Mouse (Mus musculus) myocyte (in vitro differentiated cells): ENCODE measurements around the gene Gltp. TPM values are rescaled to one million over a fixed set of nuclear protein-coding genes. Genes with fewer than 3 reads are reported as not detected.

Experiments
- H3K27me3 ChIP-seq: one replicate; pipeline ENCODE4 v1.6.1; 2011; ENCODE audit not compliant: control insufficient read depth, insufficient read depth, insufficient read length
- H3K36me3 ChIP-seq: one replicate; pipeline ENCODE4 v1.6.1; 2011; ENCODE audit not compliant: control insufficient read depth, insufficient read depth
- H3K4me2 ChIP-seq: one replicate; pipeline ENCODE4 v1.6.1; 2011; ENCODE audit warnings: low read depth, control low read depth
- H3K4me3 ChIP-seq: one replicate; pipeline ENCODE4 v1.5.1; 2011; ENCODE audit warnings: mild to moderate bottlenecking, control low read depth, moderate library complexity
- H3K79me2 ChIP-seq: one replicate; pipeline ENCODE4 v1.6.1; 2011; ENCODE audit not compliant: control insufficient read depth, insufficient read depth
- H3ac ChIP-seq: one replicate; pipeline ENCODE4 v1.6.1; 2011; ENCODE audit not compliant: control insufficient read depth, insufficient read length
- CEBPB ChIP-seq: IDR thresholded peaks from 2 replicates; pipeline ENCODE4 v1.6.1; 2011; ENCODE audit warnings: mild to moderate bottlenecking, moderate library complexity; ENCODE audit not compliant: poor library complexity, insufficient read depth, severe bottlenecking
- E2F4 ChIP-seq: IDR thresholded peaks from one replicate; pipeline ENCODE4 v1.6.1; 2011; ENCODE audit warnings: mild to moderate bottlenecking, control low read depth, moderate library complexity; ENCODE audit not compliant: insufficient read depth
- MAX ChIP-seq: IDR thresholded peaks from one replicate; pipeline ENCODE4 v1.6.1; 2011; ENCODE audit warnings: low read depth, mild to moderate bottlenecking, control low read depth
- MYOD1 ChIP-seq, 3 experiments: IDR thresholded peaks; one replicate each; pipeline ENCODE4 v1.6.1; 2011; ENCODE audit warnings: control low read depth in 2 of 3, low read depth in 2 of 3, mild to moderate bottlenecking in 2 of 3, moderate library complexity in 1 of 3; ENCODE audit not compliant: insufficient read length in 2 of 3, control insufficient read depth in 1 of 3
- MYOG ChIP-seq, 3 experiments: IDR thresholded peaks; one replicate each; pipeline ENCODE4 v1.6.1; 2011; ENCODE audit warnings: control low read depth in 2 of 3, low read depth in 2 of 3, mild to moderate bottlenecking in 2 of 3; ENCODE audit not compliant: insufficient read length in 2 of 3, control insufficient read depth in 1 of 3, insufficient read depth in 1 of 3
- POLR2A ChIP-seq: IDR thresholded peaks from one replicate; pipeline ENCODE4 v1.6.1; 2011; ENCODE audit warnings: low read depth, mild to moderate bottlenecking, control low read depth, moderate library complexity; ENCODE audit not compliant: insufficient read length
- POLR2AphosphoS2 ChIP-seq: IDR thresholded peaks from one replicate; pipeline ENCODE4 v1.6.1; 2011; ENCODE audit warnings: low read depth, control low read depth; ENCODE audit not compliant: insufficient read length
- REST ChIP-seq: IDR thresholded peaks from one replicate; pipeline ENCODE4 v1.6.1; 2011; ENCODE audit warnings: mild to moderate bottlenecking, control low read depth, moderate library complexity; ENCODE audit not compliant: insufficient read depth, insufficient read length
- SRF ChIP-seq: IDR thresholded peaks from one replicate; pipeline ENCODE4 v1.6.1; 2011; ENCODE audit warnings: low read depth; ENCODE audit not compliant: control insufficient read depth, insufficient read length
- TCF12 ChIP-seq: IDR thresholded peaks from one replicate; pipeline ENCODE4 v1.6.1; 2011; ENCODE audit warnings: mild to moderate bottlenecking, control low read depth; ENCODE audit not compliant: poor library complexity, insufficient read depth, severe bottlenecking
- TCF3 ChIP-seq: IDR thresholded peaks from one replicate; pipeline ENCODE4 v1.6.1; 2011; ENCODE audit warnings: low read depth, control low read depth; ENCODE audit not compliant: insufficient read length
- USF1 ChIP-seq: IDR thresholded peaks from one replicate; pipeline ENCODE4 v1.6.1; 2011; ENCODE audit warnings: low read depth, mild to moderate bottlenecking, control low read depth, moderate library complexity
- polyA plus RNA-seq: library from polyadenylated mRNA; unstranded; fragments of >200 nt; fragmentation: generic; extraction: Trizol; gene quantifications from one replicate; pipeline ENCODE4 v1.2.1, GENCODE M21; 2012; ENCODE audit warnings: missing spikeins

Gltp gene
- polyA plus RNA-seq, 1 experiment = 45.2 TPM

DNA sequence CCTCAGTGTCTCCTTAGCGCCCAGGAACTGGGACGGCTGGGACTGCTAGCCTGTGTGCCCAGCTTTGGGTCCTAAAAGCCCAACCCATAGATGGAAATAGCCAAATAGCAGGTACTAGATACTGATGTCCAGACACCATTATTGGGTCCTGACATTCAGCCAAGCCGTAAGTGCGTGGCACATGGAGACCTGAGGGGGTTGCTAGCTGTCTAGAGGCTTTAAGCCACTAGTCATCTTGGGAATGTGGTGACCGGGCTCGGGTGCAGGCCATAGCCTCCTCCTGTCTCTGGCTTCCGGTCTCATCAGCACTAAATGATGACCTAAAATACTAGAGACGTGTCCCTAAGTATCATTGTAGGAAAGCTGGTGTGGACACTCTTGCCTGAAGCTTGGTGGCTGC lies 27.2 kb upstream of the Gltp start:
- Histone ChIP-seq H3K27me3 (no peaks in the 10 kb centered on the region), H3K4me3 (no peak overlapping the region), H3ac (no peak overlapping the region), H3K36me3 (no peaks in the 10 kb centered on the region), H3K4me2 (no peak overlapping the region), H3K79me2 (no peaks in the 10 kb centered on the region)
- TF ChIP-seq TCF12 (no peak), REST (no peak), CEBPB (no peak), TCF3 (no peak), POLR2A (no peak), USF1 (no peak), MYOD1 (IDR thresholded peaks at IDR 0.05; ENCODE audit: control insufficient read depth in 1 of 3, insufficient read length in 2 of 3, low read depth in 2 of 3) (no peak), MYOG (IDR thresholded peaks at IDR 0.05; ENCODE audit: control insufficient read depth in 1 of 3, insufficient read depth in 1 of 3, insufficient read length in 2 of 3, low read depth in 2 of 3) (no peak), SRF (no peak), MAX (no peak), E2F4 (no peak)

DNA sequence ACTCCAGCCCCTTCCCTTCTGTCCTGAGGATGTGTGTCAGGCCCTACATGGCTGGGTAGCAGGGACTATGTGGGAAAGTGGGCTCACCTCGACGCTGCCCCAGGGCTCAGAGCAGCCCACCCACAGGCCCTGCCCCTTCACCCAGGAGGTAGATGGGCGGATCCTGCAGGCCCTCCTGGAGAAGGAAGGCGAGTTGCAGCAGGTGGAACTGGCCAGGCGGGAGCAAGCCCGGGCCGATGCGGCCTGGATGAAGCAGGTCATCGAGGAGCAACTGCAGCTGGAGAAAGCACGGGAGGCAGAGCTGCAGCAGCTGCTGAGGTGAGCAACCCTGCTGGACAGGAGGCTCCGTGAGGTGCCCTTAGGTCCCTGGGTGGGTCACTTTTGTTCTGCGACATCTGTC lies 26.5 kb upstream of the Gltp start:
- H3K79me2 ChIP-seq = no peaks in the 10 kb centered on the region
- H3K27me3 ChIP-seq = no peaks in the 10 kb centered on the region
- no peak for TF ChIP-seq USF1
- no peak overlapping the region for H3K4me2 ChIP-seq
- H3ac ChIP-seq = no peak overlapping the region
- H3K4me3 ChIP-seq = no peak overlapping the region
- no peaks in the 10 kb centered on the region for H3K36me3 ChIP-seq

DNA sequence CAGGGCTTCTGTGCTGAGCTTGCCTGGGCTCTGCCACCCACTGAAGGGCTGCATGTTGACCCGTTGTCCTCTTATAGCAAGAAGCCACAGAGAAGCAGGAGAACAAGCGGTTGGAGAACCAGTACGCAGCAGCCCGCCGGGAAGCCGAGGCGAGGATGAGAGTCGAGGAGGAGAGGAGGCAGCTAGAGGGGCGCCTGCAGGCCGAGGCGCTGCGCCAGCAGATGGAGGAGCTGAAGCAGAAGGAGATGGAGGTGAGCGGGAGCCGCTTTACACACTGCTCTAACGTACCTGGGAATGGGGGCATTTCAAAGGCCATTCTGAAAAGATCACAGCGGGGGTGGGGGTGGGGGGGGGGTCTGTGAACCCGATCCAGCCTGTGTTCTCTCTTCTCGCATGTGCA lies 23.8 kb upstream of the Gltp start:
- H3K4me2 ChIP-seq = no peak overlapping the region
- H3K79me2 ChIP-seq = no peaks in the 10 kb centered on the region
- TF ChIP-seq MYOD1 (IDR thresholded peaks at IDR 0.05; ENCODE audit: control insufficient read depth in 1 of 3, insufficient read length in 2 of 3, low read depth in 2 of 3) (no peak), TCF12 (no peak), E2F4 (no peak), POLR2A (no peak), USF1 (no peak), POLR2AphosphoS2 (no peak), SRF (no peak), TCF3 (no peak), MAX (no peak), CEBPB (no peak), REST (no peak)
- H3K36me3 ChIP-seq = peaks cover 3% of the 10 kb centered on the region
- no peaks in the 10 kb centered on the region for H3K27me3 ChIP-seq
- H3K4me3 ChIP-seq = no peak overlapping the region
- no peak overlapping the region for H3ac ChIP-seq

DNA sequence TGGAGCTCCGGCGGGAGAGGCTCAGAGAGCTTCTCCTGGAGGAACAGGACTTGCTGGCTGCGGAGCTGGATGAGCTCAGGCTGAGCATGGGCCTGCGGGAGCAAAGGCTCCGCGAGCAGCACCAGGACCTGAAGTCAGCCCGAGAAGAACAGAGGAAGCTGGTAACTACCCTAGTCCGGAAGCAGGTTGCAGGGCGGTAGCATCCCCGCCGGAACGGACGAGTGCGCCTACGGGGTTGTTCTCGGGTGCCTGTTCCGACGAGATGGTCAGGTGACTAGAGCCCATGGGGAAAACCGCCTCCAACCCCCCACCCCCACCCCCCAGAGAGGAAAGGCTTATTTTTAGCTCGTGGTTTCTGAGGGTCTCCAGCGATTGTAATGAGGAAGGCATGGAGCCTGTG lies 18.6 kb upstream of the Gltp start:
- TF ChIP-seq POLR2A (no peak), TCF3 (no peak), MYOD1 (IDR thresholded peaks at IDR 0.05; ENCODE audit: control insufficient read depth in 1 of 3, insufficient read length in 2 of 3, low read depth in 2 of 3) (no peak), USF1 (no peak), MYOG (IDR thresholded peaks at IDR 0.05; ENCODE audit: control insufficient read depth in 1 of 3, insufficient read depth in 1 of 3, insufficient read length in 2 of 3, low read depth in 2 of 3) (no peak), TCF12 (no peak), CEBPB (no peak), POLR2AphosphoS2 (no peak), REST (no peak), E2F4 (no peak), SRF (no peak), MAX (no peak)
- Histone ChIP-seq H3K4me2 (no peak overlapping the region), H3K36me3 (peaks cover 3% of the 10 kb centered on the region), H3K4me3 (no peak overlapping the region), H3K79me2 (no peaks in the 10 kb centered on the region), H3K27me3 (no peaks in the 10 kb centered on the region), H3ac (no peak overlapping the region)

DNA sequence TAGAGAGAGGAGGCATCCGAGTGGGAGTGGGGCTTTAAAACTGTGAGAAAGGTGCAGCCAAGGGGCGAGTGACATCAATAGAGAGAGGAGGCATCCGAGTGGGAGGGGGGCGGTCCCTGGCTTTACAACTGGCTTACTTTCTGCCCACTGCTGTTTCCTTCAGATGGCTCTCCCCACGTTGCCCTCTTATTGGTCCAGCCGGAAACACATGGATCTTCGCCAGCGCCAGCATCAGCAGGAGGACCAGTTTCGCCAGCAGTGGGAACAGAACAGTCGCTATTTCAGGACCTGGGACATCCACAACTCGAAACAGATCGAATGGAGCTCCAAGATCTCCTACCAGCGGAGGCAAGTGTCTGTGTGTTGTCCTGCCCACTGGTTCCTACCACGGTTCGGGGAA lies 17.7 kb upstream of the Gltp start:
- Histone ChIP-seq H3K4me2 (peak overlapping the region; percentile 88), H3K4me3 (peak overlapping the region; percentile 56), H3K27me3 (no peaks in the 10 kb centered on the region), H3K36me3 (peaks cover 3% of the 10 kb centered on the region), H3K79me2 (no peaks in the 10 kb centered on the region), H3ac (peak overlapping the region; percentile 89)
- TF ChIP-seq MYOD1 (IDR thresholded peaks at IDR 0.05; ENCODE audit: control insufficient read depth in 1 of 3, insufficient read length in 2 of 3, low read depth in 2 of 3) = no peak
